Mouse (Mus musculus): ENCODE data around the gene Slc35f6. TPM values are rescaled to one million over a fixed set of nuclear protein-coding genes. Genes with fewer than 3 reads are reported as not detected.
"Not testable (repeated sequence)": the region's sequence is repeated elsewhere in the genome, so short reads cannot be mapped to it uniquely, and the experiment has no call there.

Gene Slc35f6
- polyA plus RNA-seq, 1 experiment from 2014 or later: 35.1 TPM

GRCm38 (mm10) chr5:30681970-30682369 lies 34.2 kb downstream of the Slc35f6 start:
- H3K9ac ChIP-seq (ENCODE audit: low read length): no peak overlapping the region
- no peak overlapping the region for H3K4me2 ChIP-seq (ENCODE audit: low read length)
- ATAC-seq: no peak
- H3K27ac ChIP-seq (ENCODE audit: low read depth, low read length): no peak overlapping the region
- DNase-seq (ENCODE audit: low spot score): no peak
- H3K9me3 ChIP-seq (replicated peaks; ENCODE audit: control insufficient read depth, low read length): no peaks in the 10 kb centered on the region
- no peaks in the 10 kb centered on the region for H3K27me3 ChIP-seq (replicated peaks; ENCODE audit: control insufficient read depth, insufficient read depth, low read length)
- WGBS: 87% methylated on average over 5 of the region's 5 CpGs
- H3K4me1 ChIP-seq (ENCODE audit: control insufficient read depth, insufficient read depth, low read length): no peaks in the 10 kb centered on the region
- H3K4me3 ChIP-seq (ENCODE audit: low read depth, low read length): no peak overlapping the region
- H3K36me3 ChIP-seq (ENCODE audit: control insufficient read depth, insufficient read depth, low read length): no peaks in the 10 kb centered on the region; the same call in 1 of the 2 replicates

- H3K36me3 ChIP-seq (ENCODE audit: control insufficient read depth, insufficient read depth, low read length): no peaks in the 10 kb centered on the region
- no peaks in the 10 kb centered on the region for H3K27me3 ChIP-seq (replicated peaks; ENCODE audit: control insufficient read depth, insufficient read depth, low read length)
- H3K4me2 ChIP-seq (ENCODE audit: low read length): no peak overlapping the region
- ATAC-seq: no peak
- no peaks in the 10 kb centered on the region for H3K9me3 ChIP-seq (replicated peaks; ENCODE audit: control insufficient read depth, low read length)
- DNase-seq (ENCODE audit: low spot score): no peak
- H3K4me1 ChIP-seq (ENCODE audit: control insufficient read depth, insufficient read depth, low read length): no peaks in the 10 kb centered on the region
- no peak overlapping the region for H3K27ac ChIP-seq (ENCODE audit: low read depth, low read length)
- H3K4me3 ChIP-seq (ENCODE audit: low read depth, low read length): no peak overlapping the region
- H3K9ac ChIP-seq (ENCODE audit: low read length): no peak overlapping the region
Measured at GRCm38 (mm10) chr5:30682967-30683600, 35.4 kb downstream of the Slc35f6 start.

GRCm38 (mm10) chr5:30683993-30684392 lies 36.3 kb downstream of the Slc35f6 start:
- no peak for ATAC-seq
- H3K4me1 ChIP-seq (ENCODE audit: control insufficient read depth, insufficient read depth, low read length): no peaks in the 10 kb centered on the region
- WGBS: 78% methylated on average over 3 of the region's 3 CpGs

GRCm38 (mm10) chr5:30686781-30687180 lies 39.0 kb downstream of the Slc35f6 start:
- DNase-seq (ENCODE audit: low spot score) (peak; percentile 52), ATAC-seq (no peak)
- H3K9me3 ChIP-seq (replicated peaks; ENCODE audit: control insufficient read depth, low read length): no peaks in the 10 kb centered on the region
- no peaks in the 10 kb centered on the region for H3K27me3 ChIP-seq (replicated peaks; ENCODE audit: control insufficient read depth, insufficient read depth, low read length)
- H3K4me2 ChIP-seq (ENCODE audit: low read length): no peak overlapping the region
- no peak overlapping the region for H3K9ac ChIP-seq (ENCODE audit: low read length)
- no peaks in the 10 kb centered on the region for H3K36me3 ChIP-seq (ENCODE audit: control insufficient read depth, insufficient read depth, low read length)
- H3K4me1 ChIP-seq (ENCODE audit: control insufficient read depth, insufficient read depth, low read length): no peaks in the 10 kb centered on the region
- H3K4me3 ChIP-seq (ENCODE audit: low read depth, low read length): no peak overlapping the region
- H3K27ac ChIP-seq (ENCODE audit: low read depth, low read length): no peak overlapping the region
- WGBS: 58% methylated on average over 3 of the region's 3 CpGs

More at GRCm38 (mm10) chr5:30683993-30684392, 36.3 kb downstream of the Slc35f6 start:
- Histone ChIP-seq H3K27ac (ENCODE audit: low read depth, low read length) (no peak overlapping the region), H3K9ac (ENCODE audit: low read length) (no peak overlapping the region), H3K9me3 (replicated peaks; ENCODE audit: control insufficient read depth, low read length) (no peaks in the 10 kb centered on the region), H3K27me3 (replicated peaks; ENCODE audit: control insufficient read depth, insufficient read depth, low read length) (no peaks in the 10 kb centered on the region), H3K4me2 (ENCODE audit: low read length) (no peak overlapping the region), H3K36me3 (ENCODE audit: control insufficient read depth, insufficient read depth, low read length) (no peaks in the 10 kb centered on the region), H3K4me3 (ENCODE audit: low read depth, low read length) (no peak overlapping the region)
- no peak for DNase-seq (ENCODE audit: low spot score)

GRCm38 (mm10) chr5:30700361-30701000 lies 52.7 kb downstream of the Slc35f6 start:
- ATAC-seq: no peak
- Histone ChIP-seq H3K4me1 (ENCODE audit: control insufficient read depth, insufficient read depth, low read length) (no peaks in the 10 kb centered on the region), H3K4me3 (ENCODE audit: low read depth, low read length) (no peak overlapping the region), H3K9ac (ENCODE audit: low read length) (no peak overlapping the region), H3K27ac (ENCODE audit: low read depth, low read length) (no peak overlapping the region), H3K27me3 (replicated peaks; ENCODE audit: control insufficient read depth, insufficient read depth, low read length) (no peaks in the 10 kb centered on the region), H3K9me3 (replicated peaks; ENCODE audit: control insufficient read depth, low read length) (no peaks in the 10 kb centered on the region), H3K36me3 (ENCODE audit: control insufficient read depth, insufficient read depth, low read length) (no peaks in the 10 kb centered on the region), H3K4me2 (ENCODE audit: low read length) (no peak overlapping the region)
- WGBS: 86% methylated on average over 8 of the region's 8 CpGs
- no peak for DNase-seq (ENCODE audit: low spot score)

- not testable (repeated sequence) for DNase-seq (ENCODE audit: low spot score); ATAC-seq; H3K4me1 ChIP-seq (ENCODE audit: control insufficient read depth, insufficient read depth, low read length)
Measured at GRCm38 (mm10) chr5:30701373-30701772, 53.6 kb downstream of the Slc35f6 start.

GRCm38 (mm10) chr5:30701866-30702265 lies 54.1 kb downstream of the Slc35f6 start:
- no peak for ATAC-seq
- Histone ChIP-seq H3K36me3 (ENCODE audit: control insufficient read depth, insufficient read depth, low read length) (no peaks in the 10 kb centered on the region), H3K27ac (ENCODE audit: low read depth, low read length) (no peak overlapping the region), H3K27me3 (replicated peaks; ENCODE audit: control insufficient read depth, insufficient read depth, low read length) (no peaks in the 10 kb centered on the region), H3K9ac (ENCODE audit: low read length) (no peak overlapping the region), H3K4me1 (ENCODE audit: control insufficient read depth, insufficient read depth, low read length) (no peaks in the 10 kb centered on the region), H3K4me2 (ENCODE audit: low read length) (no peak overlapping the region), H3K9me3 (replicated peaks; ENCODE audit: control insufficient read depth, low read length) (no peaks in the 10 kb centered on the region), H3K4me3 (ENCODE audit: low read depth, low read length) (no peak overlapping the region)
- no peak for DNase-seq (ENCODE audit: low spot score)
- 91% methylated on average over 3 of the region's 3 CpGs for WGBS

More at GRCm38 (mm10) chr5:30701373-30701772, 53.6 kb downstream of the Slc35f6 start:
- H3K27me3 ChIP-seq (replicated peaks; ENCODE audit: control insufficient read depth, insufficient read depth, low read length); H3K4me3 ChIP-seq (ENCODE audit: low read depth, low read length); H3K27ac ChIP-seq (ENCODE audit: low read depth, low read length); H3K4me2 ChIP-seq (ENCODE audit: low read length); H3K36me3 ChIP-seq (ENCODE audit: control insufficient read depth, insufficient read depth, low read length); H3K9ac ChIP-seq (ENCODE audit: low read length); H3K9me3 ChIP-seq (replicated peaks; ENCODE audit: control insufficient read depth, low read length): not testable (repeated sequence)
- 33% methylated on average over 4 of the region's 4 CpGs for WGBS

Small RNA genes within 50 kb of the gene (microRNA-seq; reads per million reads assigned to microRNA genes)
- not detected for gene Mir5625

Other genes starting within 250 kb of the Slc35f6 start
- 0.55 and 0.91 TPM in 2 replicates for gene Otof, start 186.0 kb upstream of the Slc35f6 start, polyA plus RNA-seq (2014; fragmentation: Nextera tagmentation; extraction: Ambion mirVana)
- 1.4 and 1.9 TPM in 2 replicates for gene 1700001C02Rik, start 181.9 kb upstream of the Slc35f6 start, polyA plus RNA-seq (2014; fragmentation: Nextera tagmentation; extraction: Ambion mirVana)
- not detected in 2 replicates for gene Cib4, start 102.1 kb upstream of the Slc35f6 start, polyA plus RNA-seq (2014; fragmentation: Nextera tagmentation; extraction: Ambion mirVana)
- gene Kcnk3, start 59.8 kb upstream of the Slc35f6 start, polyA plus RNA-seq (2014; fragmentation: Nextera tagmentation; extraction: Ambion mirVana): 2.1 and 2.5 TPM in 2 replicates
- 147 and 206 TPM in 2 replicates for gene Cenpa, start 18.8 kb downstream of the Slc35f6 start, polyA plus RNA-seq (2014; fragmentation: Nextera tagmentation; extraction: Ambion mirVana)
- 152 and 207 TPM in 2 replicates for gene Dpysl5, start 63.6 kb downstream of the Slc35f6 start, polyA plus RNA-seq (2014; fragmentation: Nextera tagmentation; extraction: Ambion mirVana)
- 66.1 and 93.3 TPM in 2 replicates for gene Mapre3, start 166.7 kb downstream of the Slc35f6 start, polyA plus RNA-seq (2014; fragmentation: Nextera tagmentation; extraction: Ambion mirVana)
- gene Tmem214, start 220.1 kb downstream of the Slc35f6 start, polyA plus RNA-seq (2014; fragmentation: Nextera tagmentation; extraction: Ambion mirVana): 30.6 and 37.5 TPM in 2 replicates
- gene Agbl5, start 240.8 kb downstream of the Slc35f6 start, polyA plus RNA-seq (2014; fragmentation: Nextera tagmentation; extraction: Ambion mirVana): 18.9 and 22.1 TPM in 2 replicates